Mouse (Mus musculus) spleen, embryonic (tissue): ENCODE measurements around the gene Zfp92.

Experiments
- CTCF ChIA-PET: fragments of 350-600 bp; sonication (Branson Sonifier 250); formaldehyde crosslinking; loops from one replicate; lab custom pipeline; 2022; lab: Charles Lee

The Zfp92 gene

DNA sequence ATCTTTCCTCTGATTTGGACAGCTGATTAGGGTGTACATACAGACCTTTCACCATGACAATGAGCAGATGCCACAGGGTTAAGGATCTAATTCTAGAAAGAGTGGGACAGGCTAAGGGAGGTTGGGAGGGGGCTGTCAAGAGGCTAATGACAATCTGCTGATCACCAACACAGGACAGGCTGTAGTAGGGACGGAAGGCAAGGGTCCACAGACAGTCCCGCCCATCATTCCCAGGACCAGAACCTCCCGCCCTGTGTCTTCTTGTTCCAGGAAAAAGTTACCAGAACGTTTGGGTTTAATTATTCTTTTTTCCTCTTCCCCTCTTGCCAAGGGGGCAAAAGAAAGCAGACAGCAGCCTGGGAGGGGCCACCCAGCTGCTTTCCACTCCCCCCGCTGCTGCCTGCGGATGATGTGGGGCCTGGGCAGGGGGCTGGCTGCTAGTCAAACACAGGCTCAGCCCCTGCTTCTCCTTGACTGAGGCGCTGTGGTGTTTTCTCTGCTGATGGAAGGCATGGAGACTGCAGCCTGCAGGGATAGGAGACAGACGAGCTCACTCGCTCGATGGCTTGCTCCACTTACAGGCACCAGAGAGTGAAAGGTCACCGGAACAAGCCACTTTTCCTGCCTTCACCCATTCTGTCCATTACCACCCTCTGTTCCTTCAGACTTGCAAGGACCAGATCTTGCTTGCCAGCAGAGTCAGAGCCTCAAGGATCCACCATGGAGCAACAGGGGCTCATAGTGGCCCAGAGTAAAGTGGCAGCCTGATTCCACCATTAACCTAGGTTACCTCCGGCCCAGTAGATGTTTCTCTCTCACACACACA is 63.7 kb downstream of the Zfp92 start:
- CTCF ChIA-PET = no interaction called here

DNA sequence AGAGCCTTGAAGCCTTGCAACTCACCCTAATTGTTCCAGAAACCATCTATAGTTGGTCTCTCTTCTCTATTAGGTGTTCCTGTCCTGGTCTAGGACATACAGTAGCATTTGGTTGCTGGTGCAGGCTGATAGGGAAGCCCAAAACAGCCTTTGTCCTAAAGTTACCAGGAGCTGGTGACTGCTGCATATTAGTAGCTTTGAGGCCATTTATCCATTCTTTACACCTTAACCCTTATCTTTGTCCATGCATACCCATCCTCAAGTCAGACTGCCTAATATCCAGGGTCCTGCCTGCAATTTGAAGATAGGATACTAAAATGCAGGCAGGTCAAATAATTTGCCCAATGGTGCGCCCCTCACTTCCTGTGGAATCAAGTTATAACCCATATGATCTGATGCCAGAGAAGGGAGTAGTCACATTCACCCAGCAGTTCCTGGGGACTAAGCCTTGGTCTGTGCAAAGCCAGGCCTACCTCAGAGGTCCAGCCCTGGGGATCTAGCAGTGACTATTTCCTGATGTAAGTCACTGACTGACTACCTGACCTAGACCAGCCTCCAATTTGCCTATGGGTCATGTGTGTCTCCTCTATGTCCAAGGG is 64.9 kb downstream of the Zfp92 start:
- CTCF ChIA-PET = no interaction called here

DNA sequence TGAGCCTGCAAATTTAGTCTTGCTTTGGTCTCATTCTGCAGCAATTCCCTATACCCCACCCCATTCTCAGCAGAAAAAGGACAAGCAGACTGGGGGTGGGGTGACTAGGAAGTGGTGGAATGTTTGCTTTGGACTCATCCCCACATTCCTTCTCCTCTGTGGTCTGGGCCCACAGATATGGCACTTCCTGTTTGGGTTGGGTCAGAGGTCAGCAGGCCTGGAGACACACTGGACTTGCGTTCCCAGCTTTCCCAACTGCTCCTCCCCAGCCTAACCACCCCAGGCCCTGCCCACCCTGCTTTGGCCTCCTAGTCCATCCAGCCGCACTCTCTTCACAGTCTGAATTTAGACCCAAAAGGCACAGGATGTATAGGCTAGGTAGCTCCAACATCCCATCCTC is 65.7 kb downstream of the Zfp92 start:
- CTCF ChIA-PET = no interaction called here

DNA sequence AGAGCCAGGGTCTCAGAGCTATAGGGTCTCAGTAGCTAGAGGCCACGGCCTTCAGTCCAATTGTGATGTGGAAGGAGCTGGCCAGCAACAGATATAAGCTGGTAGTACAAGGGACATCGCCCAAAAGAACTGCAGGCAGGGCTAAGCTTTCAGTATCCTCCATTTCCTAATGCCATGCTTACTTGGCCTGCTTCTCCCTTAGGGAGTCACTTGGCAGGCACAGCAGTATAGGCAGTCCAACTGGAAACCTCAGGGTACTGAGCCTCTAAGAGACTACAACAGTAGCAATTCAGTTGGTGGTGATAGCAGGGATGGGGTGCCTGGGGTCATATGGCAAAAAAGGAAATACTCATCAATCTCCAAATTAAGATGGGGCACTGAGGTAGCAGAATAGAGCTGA is 66.6 kb downstream of the Zfp92 start:
- CTCF ChIA-PET = no interaction called here
